Mouse (Mus musculus) forebrain, postnatal 0 days (tissue): ENCODE measurements at regions not wholly inside any gene's neighbourhood (a gene's known extent, or its start where the extent isn't known, plus 50 kb on each side); places are given as distances from the start of the nearest gene placed in this dataset.

ENCODE experiments used
- ATAC-seq: fragments of 200-750 bp; cut with Nextera tagmentation; 2 replicates; pipeline ENCODE4 v1.8.0; 2017; ENCODE audit warnings: mild to moderate bottlenecking, moderate library complexity
- DNase-seq: peaks from one replicate; pipeline ENCODE4 v3.0.0-alpha.2; 2015
- H3K27ac ChIP-seq: fragments of 300-500 bp; sonication (generic); 2 replicates; pipeline ENCODE4 v1.5.1; 2014; ENCODE audit warnings: low read depth, mild to moderate bottlenecking, antibody characterized with exemption, low read length, moderate library complexity, mixed read lengths
- H3K27me3 ChIP-seq: fragments of 300-500 bp; sonication (generic); 2 replicates; pipeline ENCODE4 v1.6.1; 2014; ENCODE audit warnings: mild to moderate bottlenecking, low read length, mixed read lengths; ENCODE audit not compliant: insufficient read depth
- H3K36me3 ChIP-seq: fragments of 300-500 bp; sonication (generic); 2 replicates; pipeline ENCODE4 v1.6.1; 2014; ENCODE audit warnings: mild to moderate bottlenecking, moderate library complexity; ENCODE audit not compliant: insufficient read depth
- H3K4me1 ChIP-seq: fragments of 300-500 bp; sonication (generic); 2 replicates; pipeline ENCODE4 v1.6.1; 2014; ENCODE audit warnings: antibody characterized with exemption; ENCODE audit not compliant: insufficient read depth
- H3K4me2 ChIP-seq: fragments of 300-500 bp; sonication (generic); 2 replicates; pipeline ENCODE4 v1.6.1; 2014; ENCODE audit warnings: low read depth, mild to moderate bottlenecking, moderate library complexity
- H3K4me3 ChIP-seq: fragments of 300-500 bp; sonication (generic); 2 replicates; pipeline ENCODE4 v1.5.1; 2014; ENCODE audit warnings: low read depth, low read length, mixed read lengths
- H3K9ac ChIP-seq: fragments of 300-500 bp; sonication (generic); 2 replicates; pipeline ENCODE4 v1.6.1; 2014; ENCODE audit warnings: mild to moderate bottlenecking
- H3K9me3 ChIP-seq: fragments of 300-500 bp; sonication (generic); 2 replicates; pipeline ENCODE4 v1.6.1; 2016; ENCODE audit warnings: low read length
- CTCF ChIP-seq: sonication (generic); IDR thresholded peaks from 2 replicates; pipeline ENCODE4 v1.5.1; 2016; ENCODE audit warnings: antibody characterized with exemption, control low read depth, low read depth
- WGBS: fragments of 180-500 bp; shearing (Covaris S2); extraction: QIAGEN DNeasy Blood & Tissue Kit; methylation state at CpG from one replicate; pipeline ENCODE4 v1.1.7; 2014; 5-methylcytosine and 5-hydroxymethylcytosine counted together

GRCm38 (mm10) chr6:11494427-11494826 lies 412.9 kb downstream of the Ndufa4 start:
- H3K4me2 ChIP-seq = no peak overlapping the region
- H3K4me3 ChIP-seq = no peak overlapping the region
- H3K27ac ChIP-seq = no peak overlapping the region
- ATAC-seq (no peak), DNase-seq (no peak)
- H3K4me1 ChIP-seq = no peaks in the 10 kb centered on the region
- no peaks in the 10 kb centered on the region for H3K36me3 ChIP-seq
- TF ChIP-seq CTCF = no peak
- no peaks in the 10 kb centered on the region for H3K27me3 ChIP-seq
- WGBS = 92% methylated on average over 2 of the region's 2 CpGs
- no peaks in the 10 kb centered on the region for H3K9me3 ChIP-seq
- H3K9ac ChIP-seq = no peak overlapping the region

- Histone ChIP-seq H3K27me3 (no peaks in the 10 kb centered on the region), H3K36me3 (no peaks in the 10 kb centered on the region), H3K27ac (no peak overlapping the region), H3K9ac (no peak overlapping the region), H3K4me3 (no peak overlapping the region), H3K9me3 (no peaks in the 10 kb centered on the region), H3K4me2 (no peak overlapping the region), H3K4me1 (no peaks in the 10 kb centered on the region)
- 20% methylated on average over 2 of the region's 2 CpGs for WGBS
- ATAC-seq = no peak
- no peak for TF ChIP-seq CTCF
- DNase-seq = no peak
Observed at GRCm38 (mm10) chr6:11476950-11477349, 430.3 kb downstream of the Ndufa4 start.
